Mouse (Mus musculus) kidney, adult 2 months (tissue): Measurements from ENCODE around the gene Tecpr2.

Experiments
- CTCF ChIP-seq: fragments of 200-500 bp; conservative IDR thresholded peaks from 2 replicates; pipeline ENCODE4 v1.5.1; 2011; ENCODE audit warnings: low read depth, mild to moderate bottlenecking, control low read depth, low read length, moderate library complexity, mixed read lengths; ENCODE audit not compliant: insufficient read depth, insufficient read length
- POLR2A ChIP-seq: fragments of 200-500 bp; IDR thresholded peaks from one replicate; pipeline ENCODE4 v1.6.1; 2011; ENCODE audit warnings: low read depth, low read length, control low read depth

- no peak for TF ChIP-seq POLR2A
- no peak for TF ChIP-seq CTCF
These were observed 13.7 kb upstream of the Tecpr2 start for GRCm38 (mm10) chr12:110875351-110875750.
